Mouse (Mus musculus): ENCODE data around the gene C1qtnf3. TPM values are rescaled to one million over a fixed set of nuclear protein-coding genes. Genes with fewer than 3 reads are reported as not detected.

Gene C1qtnf3
- polyA plus RNA-seq, 3 experiments from 2014 or later, result 0.24 TPM; not detected in 2

Other genes with a start within 250 kb of the C1qtnf3 start
- 1 to 10 TPM in 2 of 3 experiments, under 1 TPM in 1; 0.56 to 6.8 (median 1.9) TPM for gene Rai14, start 237.7 kb upstream of the C1qtnf3 start, polyA plus RNA-seq (2017; shearing (Covaris generic))
- 1 to 10 TPM; 3.0 to 4.3 (median 3.2) TPM for gene Amacr, start 29.4 kb downstream of the C1qtnf3 start, polyA plus RNA-seq (2017; shearing (Covaris generic))
- gene Slc45a2, start 48.4 kb downstream of the C1qtnf3 start, polyA plus RNA-seq (2017; shearing (Covaris generic)), result not detected
- under 1 TPM in 1 of 3 experiments, not detected in 2; 0.11 TPM for gene Rxfp3, start 85.7 kb downstream of the C1qtnf3 start, polyA plus RNA-seq (2017; shearing (Covaris generic))
- not detected for gene Adamts12, start 112.5 kb downstream of the C1qtnf3 start, polyA plus RNA-seq (2017; shearing (Covaris generic))